Mouse (Mus musculus): ENCODE data around the gene Fam71b. TPM values are rescaled to one million over a fixed set of nuclear protein-coding genes. Genes with fewer than 3 reads are reported as not detected.
"Not testable (repeated sequence)": the region's sequence is repeated elsewhere in the genome, so short reads cannot be mapped to it uniquely, and the experiment has no call there.

The Fam71b gene
- polyA plus RNA-seq, 1 experiment from 2014 or later = 0.18 TPM

- Histone ChIP-seq H3K4me2 (ENCODE audit: low read depth, low read length) (no peak overlapping the region), H3K4me1 (ENCODE audit: control insufficient read depth, insufficient read depth, low read length) (no peaks in the 10 kb centered on the region), H3K9ac (ENCODE audit: low read length) (no peak overlapping the region), H3K9me3 (replicated peaks; ENCODE audit: control insufficient read depth, low read length) (no peaks in the 10 kb centered on the region), H3K36me3 (ENCODE audit: control insufficient read depth, insufficient read depth) (no peaks in the 10 kb centered on the region), H3K27ac (ENCODE audit: low read length) (no peak overlapping the region), H3K4me3 (ENCODE audit: low read length) (no peak overlapping the region), H3K27me3 (ENCODE audit: control insufficient read depth, insufficient read depth, low read length) (no peaks in the 10 kb centered on the region)
- no peak for ATAC-seq (replicated peaks; ENCODE audit: extremely low read depth, insufficient read depth, low FRiP score)
- WGBS = 73% methylated on average over 16 of the region's 16 CpGs
Observed at GRCm38 (mm10) chr11:46404986-46405385, 8.6 kb downstream of the Fam71b start.

GRCm38 (mm10) chr11:46406721-46407120, 10.4 kb downstream of the Fam71b start:
- H3K27ac ChIP-seq (ENCODE audit: low read length) = no peak overlapping the region
- WGBS = 36% methylated on average over 10 of the region's 10 CpGs
- H3K4me2 ChIP-seq (ENCODE audit: low read depth, low read length) = no peak overlapping the region
- H3K27me3 ChIP-seq (ENCODE audit: control insufficient read depth, insufficient read depth, low read length) = no peaks in the 10 kb centered on the region
- no peak overlapping the region for H3K4me3 ChIP-seq (ENCODE audit: low read length)
- no peaks in the 10 kb centered on the region for H3K4me1 ChIP-seq (ENCODE audit: control insufficient read depth, insufficient read depth, low read length)
- H3K36me3 ChIP-seq (ENCODE audit: control insufficient read depth, insufficient read depth) = no peaks in the 10 kb centered on the region
- no peak for ATAC-seq (replicated peaks; ENCODE audit: extremely low read depth, insufficient read depth, low FRiP score)
- H3K9me3 ChIP-seq (replicated peaks; ENCODE audit: control insufficient read depth, low read length) = no peaks in the 10 kb centered on the region
- H3K9ac ChIP-seq (ENCODE audit: low read length) = no peak overlapping the region

- WGBS = 49% methylated on average over 2 of the region's 2 CpGs
- Histone ChIP-seq H3K36me3 (ENCODE audit: control insufficient read depth, insufficient read depth) (no peaks in the 10 kb centered on the region), H3K9me3 (replicated peaks; ENCODE audit: control insufficient read depth, low read length) (no peaks in the 10 kb centered on the region), H3K4me1 (ENCODE audit: control insufficient read depth, insufficient read depth, low read length) (no peaks in the 10 kb centered on the region), H3K4me3 (ENCODE audit: low read length) (no peak overlapping the region), H3K9ac (ENCODE audit: low read length) (no peak overlapping the region), H3K27ac (ENCODE audit: low read length) (no peak overlapping the region), H3K27me3 (ENCODE audit: control insufficient read depth, insufficient read depth, low read length) (no peaks in the 10 kb centered on the region), H3K4me2 (ENCODE audit: low read depth, low read length) (no peak overlapping the region)
- ATAC-seq (replicated peaks; ENCODE audit: extremely low read depth, insufficient read depth, low FRiP score) = no peak
Observed at GRCm38 (mm10) chr11:46410018-46410563, 13.7 kb downstream of the Fam71b start.

GRCm38 (mm10) chr11:46418438-46418837, 22.1 kb downstream of the Fam71b start:
- Histone ChIP-seq H3K4me2 (ENCODE audit: low read depth, low read length) (no peak overlapping the region), H3K9ac (ENCODE audit: low read length) (no peak overlapping the region), H3K27ac (ENCODE audit: low read length) (no peak overlapping the region), H3K27me3 (ENCODE audit: control insufficient read depth, insufficient read depth, low read length) (no peaks in the 10 kb centered on the region), H3K36me3 (ENCODE audit: control insufficient read depth, insufficient read depth) (no peaks in the 10 kb centered on the region), H3K9me3 (replicated peaks; ENCODE audit: control insufficient read depth, low read length) (no peaks in the 10 kb centered on the region), H3K4me3 (ENCODE audit: low read length) (no peak overlapping the region), H3K4me1 (ENCODE audit: control insufficient read depth, insufficient read depth, low read length) (no peaks in the 10 kb centered on the region)
- no peak for ATAC-seq (replicated peaks; ENCODE audit: extremely low read depth, insufficient read depth, low FRiP score)
- 80% methylated on average over 1 of the region's 1 CpGs for WGBS

GRCm38 (mm10) chr11:46418860-46419259, 22.5 kb downstream of the Fam71b start:
- WGBS = 72% methylated on average over 5 of the region's 5 CpGs

GRCm38 (mm10) chr11:46421086-46421888, 24.9 kb downstream of the Fam71b start:
- Histone ChIP-seq H3K9me3 (replicated peaks; ENCODE audit: control insufficient read depth, low read length) (no peaks in the 10 kb centered on the region), H3K4me3 (ENCODE audit: low read length) (no peak overlapping the region), H3K4me1 (ENCODE audit: control insufficient read depth, insufficient read depth, low read length) (no peaks in the 10 kb centered on the region), H3K27me3 (ENCODE audit: control insufficient read depth, insufficient read depth, low read length) (no peaks in the 10 kb centered on the region), H3K27ac (ENCODE audit: low read length) (no peak overlapping the region), H3K4me2 (ENCODE audit: low read depth, low read length) (no peak overlapping the region), H3K36me3 (ENCODE audit: control insufficient read depth, insufficient read depth) (no peaks in the 10 kb centered on the region), H3K9ac (ENCODE audit: low read length) (no peak overlapping the region)
- WGBS = 67% methylated on average over 8 of the region's 8 CpGs
- peak; percentile 37; the same call in 1 of the 2 replicates for ATAC-seq (replicated peaks; ENCODE audit: extremely low read depth, insufficient read depth, low FRiP score)

More at GRCm38 (mm10) chr11:46418860-46419259, 22.5 kb downstream of the Fam71b start:
- Histone ChIP-seq H3K27me3 (ENCODE audit: control insufficient read depth, insufficient read depth, low read length) (no peaks in the 10 kb centered on the region), H3K4me2 (ENCODE audit: low read depth, low read length) (no peak overlapping the region), H3K9ac (ENCODE audit: low read length) (no peak overlapping the region), H3K9me3 (replicated peaks; ENCODE audit: control insufficient read depth, low read length) (no peaks in the 10 kb centered on the region), H3K4me3 (ENCODE audit: low read length) (no peak overlapping the region), H3K36me3 (ENCODE audit: control insufficient read depth, insufficient read depth) (no peaks in the 10 kb centered on the region), H3K27ac (ENCODE audit: low read length) (no peak overlapping the region), H3K4me1 (ENCODE audit: control insufficient read depth, insufficient read depth, low read length) (no peaks in the 10 kb centered on the region)
- ATAC-seq (replicated peaks; ENCODE audit: extremely low read depth, insufficient read depth, low FRiP score) = no peak

GRCm38 (mm10) chr11:46428131-46428530, 31.8 kb downstream of the Fam71b start:
- not testable (repeated sequence) for H3K27me3 ChIP-seq (ENCODE audit: control insufficient read depth, insufficient read depth, low read length); H3K4me1 ChIP-seq (ENCODE audit: control insufficient read depth, insufficient read depth, low read length); H3K4me2 ChIP-seq (ENCODE audit: low read depth, low read length); H3K9me3 ChIP-seq (replicated peaks; ENCODE audit: control insufficient read depth, low read length); H3K9ac ChIP-seq (ENCODE audit: low read length); ATAC-seq (replicated peaks; ENCODE audit: extremely low read depth, insufficient read depth, low FRiP score); H3K27ac ChIP-seq (ENCODE audit: low read length); H3K36me3 ChIP-seq (ENCODE audit: control insufficient read depth, insufficient read depth); H3K4me3 ChIP-seq (ENCODE audit: low read length)
- WGBS = 48% methylated on average over 4 of the region's 4 CpGs

GRCm38 (mm10) chr11:46430123-46430522, 33.8 kb downstream of the Fam71b start:
- no peak overlapping the region for H3K4me2 ChIP-seq (ENCODE audit: low read depth, low read length)
- no peaks in the 10 kb centered on the region for H3K4me1 ChIP-seq (ENCODE audit: control insufficient read depth, insufficient read depth, low read length)
- no peak overlapping the region for H3K9ac ChIP-seq (ENCODE audit: low read length)
- no peaks in the 10 kb centered on the region for H3K9me3 ChIP-seq (replicated peaks; ENCODE audit: control insufficient read depth, low read length)
- H3K27me3 ChIP-seq (ENCODE audit: control insufficient read depth, insufficient read depth, low read length) = no peaks in the 10 kb centered on the region
- ATAC-seq (replicated peaks; ENCODE audit: extremely low read depth, insufficient read depth, low FRiP score) = no peak
- H3K36me3 ChIP-seq (ENCODE audit: control insufficient read depth, insufficient read depth) = no peaks in the 10 kb centered on the region
- H3K4me3 ChIP-seq (ENCODE audit: low read length) = no peak overlapping the region
- H3K27ac ChIP-seq (ENCODE audit: low read length) = no peak overlapping the region
- WGBS = 72% methylated on average over 2 of the region's 2 CpGs

- no peak overlapping the region for H3K9ac ChIP-seq (ENCODE audit: low read length)
- WGBS = 9% methylated on average over 3 of the region's 3 CpGs
- no peak overlapping the region for H3K4me2 ChIP-seq (ENCODE audit: low read depth, low read length)
- H3K4me3 ChIP-seq (ENCODE audit: low read length) = no peak overlapping the region
- no peak overlapping the region for H3K27ac ChIP-seq (ENCODE audit: low read length)
- H3K9me3 ChIP-seq (replicated peaks; ENCODE audit: control insufficient read depth, low read length) = no peaks in the 10 kb centered on the region
- no peaks in the 10 kb centered on the region for H3K27me3 ChIP-seq (ENCODE audit: control insufficient read depth, insufficient read depth, low read length)
- no peak; the same call in 1 of the 2 replicates for ATAC-seq (replicated peaks; ENCODE audit: extremely low read depth, insufficient read depth, low FRiP score)
- H3K4me1 ChIP-seq (ENCODE audit: control insufficient read depth, insufficient read depth, low read length) = 0 out of 2 replicates have a peak, but pooled peaks cover 2% of the 10 kb centered on the region
- no peaks in the 10 kb centered on the region for H3K36me3 ChIP-seq (ENCODE audit: control insufficient read depth, insufficient read depth)
Observed at GRCm38 (mm10) chr11:46431129-46431528, 34.8 kb downstream of the Fam71b start.

All from heart, embryonic 16.5 days (tissue).